Mouse (Mus musculus) testis, adult 2 months (tissue): ENCODE results near the gene Olfr875.

ENCODE experiments used
- CTCF ChIP-seq: fragments of 200-500 bp; IDR thresholded peaks from 2 replicates; pipeline ENCODE4 v1.5.1; 2012; ENCODE audit warnings: low read depth, mild to moderate bottlenecking, inconsistent platforms, low read length, moderate library complexity; ENCODE audit not compliant: control insufficient read depth, insufficient read depth, insufficient replicate concordance
- POLR2A ChIP-seq: fragments of 200-500 bp; IDR thresholded peaks from 2 replicates; pipeline ENCODE4 v1.6.1; 2012; ENCODE audit warnings: low read depth, mild to moderate bottlenecking, inconsistent platforms, low read length, moderate library complexity; ENCODE audit not compliant: control insufficient read depth

GRCm38 (mm10) chr9:37802055-37802454 is 30.4 kb downstream of the Olfr875 start:
- TF ChIP-seq CTCF (no peak), POLR2A (no peak)
